Mouse (Mus musculus): Measurements from ENCODE around the gene Nudt4.

Gene Nudt4

DNA sequence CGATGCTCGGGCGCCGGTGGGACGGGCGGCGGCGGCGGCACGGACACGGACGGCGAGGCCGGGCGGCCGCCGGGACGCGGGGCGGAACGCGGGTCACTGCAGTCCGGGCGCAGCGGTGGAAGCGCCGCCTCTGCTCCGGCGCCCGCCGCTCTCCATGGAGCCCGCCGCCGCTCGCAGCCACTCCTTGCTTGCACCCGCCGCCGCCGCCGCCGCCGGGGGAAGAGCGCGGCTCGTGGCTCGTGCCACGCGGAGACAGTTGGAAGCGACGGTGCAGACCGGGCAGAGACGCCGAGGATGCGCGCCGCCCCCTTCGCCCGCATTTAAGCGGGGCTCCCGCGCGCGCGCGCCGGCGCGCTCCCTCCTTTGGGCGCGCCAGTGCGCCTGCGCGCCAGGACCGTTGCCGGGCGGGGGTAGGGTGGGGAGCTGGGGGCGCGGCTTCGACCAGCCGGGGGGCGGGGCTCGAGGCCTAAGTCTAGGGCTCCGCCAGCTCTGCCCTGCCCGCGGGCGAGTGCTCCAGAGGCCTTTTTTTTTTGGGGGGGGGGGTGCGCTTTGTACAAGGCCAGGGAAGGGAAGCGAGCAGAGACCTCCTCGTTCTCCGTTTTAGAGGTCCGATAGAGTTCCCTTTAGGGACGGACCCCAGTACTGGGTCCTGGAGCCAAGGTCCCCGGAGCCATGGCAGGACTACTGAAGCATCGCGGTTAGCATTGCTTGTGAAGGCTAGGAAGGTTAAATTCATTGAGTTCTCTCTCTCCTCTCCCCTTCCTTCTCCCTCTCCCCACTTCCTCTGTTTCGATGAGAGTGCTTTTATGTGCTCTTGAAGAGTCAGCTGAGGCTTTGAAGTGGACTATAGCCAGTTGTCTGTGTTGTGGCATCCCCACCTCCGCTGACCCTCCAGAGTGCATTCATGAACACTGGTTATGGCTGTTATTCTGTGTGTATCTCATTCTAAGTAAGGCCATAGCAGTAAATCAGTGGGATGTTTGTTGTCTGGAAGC lies at the start of gene Nudt4:
Gene Nudt4 (minus strand): TSS at position 296 of the 995 bp plus-strand sequence.
- DNase-seq (ENCODE audit: low read depth): peak; percentile 49

DNA sequence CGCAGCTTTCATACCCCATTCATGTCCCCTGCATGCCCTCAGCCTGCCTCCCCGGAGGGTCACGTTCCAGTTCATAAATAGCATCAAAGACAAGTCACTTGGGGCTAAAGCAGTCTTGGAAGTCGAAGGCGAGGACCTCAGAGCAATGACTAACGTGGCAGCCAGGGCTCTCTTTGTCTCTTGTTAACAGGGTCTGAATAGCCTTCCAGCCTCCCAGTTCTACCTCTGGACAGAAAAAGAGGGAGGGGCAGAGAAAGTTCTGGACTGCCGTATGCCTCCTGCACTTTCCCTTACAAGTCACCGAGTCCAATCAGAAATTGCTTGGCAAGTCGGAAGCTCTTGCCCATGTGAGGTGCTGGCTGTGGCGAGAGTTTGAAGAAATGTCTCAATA lies 47.4 kb upstream of the Nudt4 start:
- DNase-seq (ENCODE audit: low read depth): no peak

DNA sequence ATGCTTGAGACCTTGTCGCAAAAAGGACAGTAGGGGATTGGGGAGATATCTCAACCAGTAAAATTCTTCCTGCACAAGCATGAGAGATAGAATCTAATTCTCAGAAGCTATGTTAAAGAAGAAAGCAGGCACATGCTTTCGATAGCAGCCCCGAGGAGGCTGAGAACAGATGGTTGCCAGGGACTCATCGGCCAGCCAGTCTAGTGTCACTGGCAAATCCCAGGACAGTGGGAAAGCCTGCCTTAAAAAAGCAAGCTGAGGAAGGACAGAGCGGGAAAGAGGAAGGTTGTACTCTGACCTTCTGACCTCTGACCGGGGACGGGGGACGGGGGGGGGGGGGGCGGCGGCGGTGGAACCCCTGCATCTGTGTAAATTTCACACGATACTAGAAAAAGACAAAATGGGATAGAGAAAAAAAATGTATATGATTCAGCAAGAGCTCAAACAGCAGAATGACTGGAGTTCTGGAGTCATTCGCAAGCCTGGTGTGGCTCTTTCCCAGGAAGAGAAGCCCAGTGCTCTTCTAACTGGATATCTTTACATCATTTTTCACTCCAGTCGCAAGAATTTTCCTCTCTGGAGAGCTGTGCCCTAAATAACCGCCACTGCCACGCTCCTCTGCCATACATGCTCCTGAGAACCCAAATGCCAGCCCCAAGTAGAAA lies 46.9 kb upstream of the Nudt4 start:
- no peak for DNase-seq (ENCODE audit: low read depth)

DNA sequence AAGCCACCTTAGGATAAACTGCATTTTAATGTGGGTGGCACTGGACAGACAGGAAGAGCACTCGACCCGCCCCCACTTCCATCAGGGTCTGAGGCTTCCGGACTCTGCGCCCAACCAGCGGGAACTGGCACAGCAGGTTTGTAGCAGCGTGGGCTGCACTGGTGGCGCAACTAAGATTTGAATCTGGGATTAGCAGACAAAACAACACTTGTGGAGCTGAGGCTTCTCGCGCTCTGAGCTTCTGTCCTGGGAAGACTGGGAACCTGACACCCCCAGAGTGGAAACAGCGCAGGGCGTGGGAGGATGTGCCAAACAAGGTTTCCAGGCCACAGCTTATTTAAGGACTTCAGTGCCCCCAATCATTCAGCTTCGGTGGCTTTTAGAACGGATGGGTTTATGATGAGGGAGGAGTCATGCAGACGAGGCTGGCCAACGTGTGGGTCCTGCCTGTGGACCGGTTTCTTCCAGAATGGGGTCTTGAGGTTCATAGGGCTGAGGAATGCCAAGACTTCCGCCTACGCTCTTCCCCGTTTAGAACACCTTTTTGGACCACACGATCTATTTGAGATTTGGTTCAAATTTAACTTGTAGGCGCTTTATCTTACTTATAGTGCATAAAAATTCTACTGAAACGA lies 41.1 kb upstream of the Nudt4 start:
- DNase-seq (ENCODE audit: low read depth): no peak

DNA sequence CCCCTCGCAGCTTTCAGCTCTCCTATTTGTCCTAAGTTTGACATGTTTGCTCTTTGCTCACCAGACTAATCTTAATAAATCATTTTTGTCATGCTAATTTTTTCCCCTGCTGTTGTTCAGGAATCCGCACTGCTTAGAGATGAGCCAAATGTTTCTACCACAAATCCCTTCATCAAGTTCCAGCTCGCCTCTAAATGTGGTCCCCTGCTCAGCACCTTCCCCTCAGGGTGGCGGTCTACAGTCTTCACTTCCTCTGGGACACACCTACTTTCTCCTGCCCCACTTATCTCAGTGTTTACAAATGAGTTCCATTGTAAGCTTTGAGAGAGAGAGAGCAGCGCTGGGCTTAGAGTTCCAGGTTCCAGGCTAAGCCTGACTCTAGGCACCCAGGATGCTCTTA lies 36.6 kb upstream of the Nudt4 start:
- DNase-seq (ENCODE audit: low read depth): no peak

DNA sequence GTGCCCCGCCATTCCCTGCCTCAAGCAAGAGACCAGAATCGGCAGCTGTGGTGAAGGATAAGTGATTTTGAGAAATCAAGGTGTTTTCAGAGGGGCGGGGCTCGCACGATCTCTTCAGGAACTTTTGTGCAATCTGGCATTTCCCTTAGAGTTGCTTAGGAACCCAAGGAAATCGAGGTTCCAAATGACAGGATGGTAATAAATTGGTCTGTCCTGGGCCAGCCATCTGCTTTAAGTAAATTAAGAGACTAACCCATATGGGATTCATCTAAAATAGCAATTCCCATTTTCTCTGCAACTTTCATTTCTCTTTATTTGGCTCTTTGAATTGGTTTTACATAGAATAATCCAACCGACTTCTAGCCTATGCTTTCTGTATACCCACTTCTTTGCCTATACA lies 35.8 kb upstream of the Nudt4 start:
- no peak for DNase-seq (ENCODE audit: low read depth)

DNA sequence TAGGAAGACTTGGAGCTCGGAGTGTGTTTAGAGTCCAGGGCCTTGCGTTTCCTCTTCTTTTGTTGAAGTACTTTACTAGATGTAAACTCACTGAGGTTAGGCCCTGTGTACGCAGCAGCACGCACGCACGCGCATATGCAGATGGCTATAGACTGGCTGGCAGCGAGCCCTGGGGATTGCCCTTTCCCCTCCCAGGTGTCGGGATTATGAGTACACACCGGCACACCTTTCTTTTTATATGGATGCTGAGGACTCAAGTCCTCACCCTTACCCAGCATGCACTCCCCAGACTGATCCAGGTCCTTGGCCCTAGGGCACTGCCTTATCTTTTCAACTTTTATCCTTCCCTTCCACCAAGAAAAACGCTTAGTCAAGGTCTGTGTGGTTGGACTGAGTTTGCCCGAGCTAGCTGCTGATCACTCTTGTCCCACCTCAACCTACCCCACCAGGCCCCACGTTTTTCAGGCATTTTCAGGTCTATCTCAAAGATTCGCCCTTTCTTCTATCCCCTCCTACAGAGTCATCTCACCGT lies 34.2 kb upstream of the Nudt4 start:
- DNase-seq (ENCODE audit: low read depth): no peak

DNA sequence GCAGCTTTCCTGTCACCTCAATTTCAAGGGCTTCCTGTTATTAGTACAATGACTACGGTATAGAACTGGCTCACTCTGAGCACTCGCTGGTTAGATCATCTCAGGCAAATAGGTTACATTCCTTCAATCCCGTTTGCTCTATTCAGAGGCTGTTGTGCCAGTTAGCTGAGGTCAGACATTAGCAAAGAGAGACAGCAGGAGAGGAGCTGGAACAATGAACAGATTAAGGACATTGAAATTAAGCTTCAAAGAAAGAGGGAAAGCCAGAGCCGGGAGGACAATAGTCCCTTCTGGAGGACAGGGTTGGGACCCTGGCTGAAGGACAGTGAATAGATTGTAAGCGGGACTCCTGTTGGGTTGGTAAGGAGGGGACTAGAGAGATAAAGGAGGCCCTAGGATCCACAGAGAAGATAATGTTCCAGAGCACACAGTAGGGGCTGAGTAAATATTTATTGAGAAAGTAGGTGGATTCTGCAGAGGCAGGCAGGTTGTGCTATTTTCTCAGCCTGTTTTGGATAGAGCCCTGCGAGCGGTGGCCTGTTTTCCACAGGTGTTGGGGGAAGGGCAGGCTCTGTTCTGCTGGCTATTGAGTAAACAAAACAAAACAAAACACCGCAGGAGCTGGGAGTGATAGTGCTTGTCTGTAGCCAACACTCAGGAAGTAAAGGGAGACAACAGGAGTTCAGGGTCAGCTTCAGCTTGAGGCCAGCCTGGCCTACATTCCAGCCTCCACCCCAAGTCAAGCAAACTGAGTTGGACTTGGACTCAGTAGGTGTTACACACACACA lies 32.1 kb upstream of the Nudt4 start:
- DNase-seq (ENCODE audit: low read depth): no peak

DNA sequence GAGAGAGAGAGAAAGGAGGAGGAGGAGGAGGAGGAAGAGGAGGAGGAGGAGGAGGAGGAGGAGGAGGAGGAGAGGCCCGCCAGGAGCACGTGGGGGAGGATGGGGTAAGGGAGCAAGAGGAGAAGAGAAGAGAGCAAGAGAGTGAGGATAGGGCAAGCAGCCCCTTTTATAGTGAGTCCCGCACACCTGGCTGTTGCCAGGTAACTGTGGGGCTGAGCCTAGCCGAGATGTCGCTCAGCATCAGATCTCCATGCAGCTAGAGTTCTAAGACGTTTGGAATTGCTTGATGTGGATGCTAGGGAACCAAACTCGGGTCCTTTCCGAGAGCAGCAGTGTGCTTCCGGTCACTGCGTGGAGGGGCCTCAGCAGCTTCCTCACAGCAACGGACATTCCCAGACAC lies 30.5 kb upstream of the Nudt4 start:
- no peak for DNase-seq (ENCODE audit: low read depth)

DNA sequence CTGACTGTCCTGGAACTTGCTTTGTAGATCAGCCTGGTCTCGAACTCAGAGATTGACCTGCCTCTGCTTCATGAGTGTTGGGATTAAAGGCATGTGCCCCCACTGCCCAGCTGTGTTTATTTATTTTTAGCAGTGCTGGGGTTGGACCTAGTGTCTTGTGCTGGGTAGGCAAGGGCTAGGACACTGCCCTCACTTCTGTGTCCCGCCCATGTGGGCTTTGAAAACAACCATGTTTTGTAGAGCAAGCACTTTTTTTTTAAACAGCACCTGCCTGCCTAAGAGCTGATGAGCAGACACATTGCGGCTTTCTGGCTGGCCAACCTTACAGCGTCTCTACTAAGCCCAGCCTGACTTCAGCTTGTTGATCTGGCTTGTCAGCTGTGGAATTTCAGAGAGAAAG lies 27.3 kb upstream of the Nudt4 start:
- no peak for DNase-seq (ENCODE audit: low read depth)

DNA sequence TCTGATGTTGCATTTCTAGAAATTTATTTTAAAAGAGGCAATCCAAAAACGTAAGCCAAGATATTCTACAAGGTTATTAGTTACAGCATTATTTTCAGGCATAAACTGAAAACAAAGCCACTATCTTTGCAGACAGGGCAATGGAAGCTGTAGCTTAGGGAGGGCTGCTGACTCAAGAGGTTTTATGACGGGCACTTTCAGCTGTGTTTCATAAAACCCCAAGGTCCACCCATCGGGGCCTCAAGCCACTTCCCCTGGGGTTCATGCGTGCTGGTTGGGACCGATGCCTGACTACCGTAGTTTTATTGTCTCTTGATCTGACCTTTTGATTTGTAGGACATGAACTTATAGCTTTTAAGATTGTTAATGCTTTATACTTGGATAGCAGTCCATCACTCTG lies 26.2 kb upstream of the Nudt4 start:
- no peak for DNase-seq (ENCODE audit: low read depth)

DNA sequence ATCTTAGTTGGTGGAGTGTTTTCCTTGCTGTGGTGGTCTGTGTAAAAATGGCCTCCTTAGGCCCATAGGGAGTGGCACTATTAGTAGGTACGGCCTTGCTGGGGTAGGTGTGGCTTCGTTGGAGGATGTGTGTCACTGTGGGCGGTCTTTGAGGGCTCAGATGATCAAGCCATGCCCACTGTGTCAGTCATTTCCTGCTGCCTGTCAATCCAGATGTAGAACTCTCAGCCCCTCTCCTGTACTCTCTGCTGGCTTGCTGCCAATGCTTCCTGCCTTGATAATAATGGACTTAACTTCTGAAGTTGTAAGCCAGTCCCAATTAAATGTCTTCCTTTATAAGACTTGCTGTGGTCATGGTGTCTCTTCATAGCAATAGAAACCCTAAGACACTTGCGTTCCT lies 25.2 kb upstream of the Nudt4 start:
- no peak for DNase-seq (ENCODE audit: low read depth)

DNA sequence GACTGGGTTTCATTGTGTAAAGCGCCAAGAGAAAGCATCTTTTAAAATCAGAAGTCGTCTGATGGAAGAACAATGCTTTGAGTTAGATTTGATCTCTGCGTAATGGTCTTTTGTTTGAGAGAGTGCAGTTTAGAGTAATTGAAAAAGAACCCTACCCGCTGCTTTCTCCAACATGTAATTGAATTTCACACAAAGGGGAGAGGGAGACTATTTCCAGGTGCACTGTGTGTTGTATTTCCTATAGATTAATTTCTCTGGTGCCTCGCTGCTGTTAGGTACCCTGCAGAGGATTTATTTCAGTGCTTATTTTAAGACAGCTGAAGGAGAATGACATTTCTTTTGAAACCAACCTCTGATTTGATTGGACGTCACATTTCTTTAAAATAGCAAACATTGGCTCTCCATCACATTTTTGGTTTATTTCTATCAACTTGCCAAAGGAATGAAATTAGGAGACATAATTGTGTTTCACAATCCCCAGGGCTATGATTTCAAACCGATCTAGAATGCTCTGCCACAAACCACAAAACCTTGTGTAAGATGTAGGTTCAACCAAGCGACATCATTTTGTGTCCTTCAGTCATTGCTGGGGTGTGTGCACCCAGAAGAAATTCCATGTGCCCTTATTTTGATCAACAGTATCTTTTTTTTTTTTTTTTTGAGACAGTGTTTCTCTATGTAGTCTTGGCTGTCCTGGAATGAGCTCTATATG lies 23.7 kb upstream of the Nudt4 start:
- DNase-seq (ENCODE audit: low read depth): peak; percentile 31

DNA sequence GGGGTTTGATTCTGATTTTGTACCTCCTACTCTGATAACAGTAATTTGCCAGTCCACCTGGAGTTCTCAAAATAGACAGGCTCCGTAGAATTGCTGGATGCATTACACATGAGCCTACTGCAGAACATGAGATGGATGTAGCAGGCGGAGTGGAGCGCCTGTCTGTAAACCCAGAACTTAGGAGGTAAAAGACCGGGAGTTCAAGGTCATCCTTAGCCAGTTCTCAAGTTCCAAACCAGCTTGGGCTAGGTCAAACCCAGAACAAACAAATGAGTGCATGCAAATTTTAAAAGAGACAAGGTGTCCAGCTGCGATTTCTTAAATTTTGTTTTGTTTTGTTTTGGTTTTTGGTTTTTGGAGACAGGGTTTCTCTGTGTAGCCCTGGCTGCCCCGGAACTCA lies 21.6 kb upstream of the Nudt4 start:
- no peak for DNase-seq (ENCODE audit: low read depth)

DNA sequence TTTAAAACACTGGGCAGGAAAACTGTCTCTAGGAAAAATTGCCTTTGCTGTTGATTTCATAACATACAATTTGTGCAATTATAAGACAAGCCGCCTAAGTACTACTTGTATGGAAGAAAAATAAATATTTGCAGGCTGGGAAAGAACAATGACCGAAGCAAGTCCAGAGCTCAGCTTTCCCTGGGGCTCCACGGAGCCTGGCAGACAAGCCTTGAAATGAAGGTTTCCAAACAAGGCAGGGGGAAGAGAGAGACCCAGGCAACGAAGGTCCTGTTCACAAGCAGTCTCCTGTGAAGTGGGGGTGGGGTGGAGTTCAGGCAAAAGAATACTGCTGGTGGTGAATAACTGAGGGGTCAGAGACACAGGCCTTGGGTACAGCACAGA lies 13.6 kb upstream of the Nudt4 start:
- no peak for DNase-seq (ENCODE audit: low read depth)

DNA sequence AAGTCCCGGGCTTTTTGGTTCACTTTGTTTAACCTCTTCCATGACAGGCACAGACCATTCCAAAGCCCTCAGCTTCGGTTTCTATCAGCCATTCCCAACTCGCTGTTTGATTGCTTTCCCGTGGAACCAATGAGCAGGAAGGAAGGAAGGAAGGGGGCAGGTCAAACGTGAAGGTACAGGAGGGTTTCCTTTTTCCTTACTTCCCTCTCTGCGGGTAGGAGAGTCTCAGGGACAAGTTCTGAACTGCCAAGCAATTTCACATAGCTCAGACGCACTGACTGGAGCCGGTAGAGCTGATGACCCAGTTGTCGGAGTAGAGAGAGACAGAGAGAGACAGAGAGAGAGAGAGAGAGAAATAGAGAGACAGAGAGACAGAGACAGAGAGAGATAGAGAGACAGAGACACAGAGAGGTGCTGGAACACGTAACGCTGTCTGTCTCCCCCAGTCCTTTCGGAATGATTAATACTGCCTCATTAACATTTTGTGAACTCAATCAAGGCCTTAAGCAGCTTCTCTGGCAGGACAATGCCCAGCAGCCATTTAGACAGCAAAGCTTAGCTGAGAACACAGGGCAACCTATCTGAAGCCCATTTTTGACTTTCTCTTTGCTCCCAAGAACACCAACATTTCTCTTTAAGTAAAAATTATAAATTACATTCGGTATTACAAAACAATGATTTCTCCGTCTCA lies 13.1 kb upstream of the Nudt4 start:
- DNase-seq (ENCODE audit: low read depth): no peak

DNA sequence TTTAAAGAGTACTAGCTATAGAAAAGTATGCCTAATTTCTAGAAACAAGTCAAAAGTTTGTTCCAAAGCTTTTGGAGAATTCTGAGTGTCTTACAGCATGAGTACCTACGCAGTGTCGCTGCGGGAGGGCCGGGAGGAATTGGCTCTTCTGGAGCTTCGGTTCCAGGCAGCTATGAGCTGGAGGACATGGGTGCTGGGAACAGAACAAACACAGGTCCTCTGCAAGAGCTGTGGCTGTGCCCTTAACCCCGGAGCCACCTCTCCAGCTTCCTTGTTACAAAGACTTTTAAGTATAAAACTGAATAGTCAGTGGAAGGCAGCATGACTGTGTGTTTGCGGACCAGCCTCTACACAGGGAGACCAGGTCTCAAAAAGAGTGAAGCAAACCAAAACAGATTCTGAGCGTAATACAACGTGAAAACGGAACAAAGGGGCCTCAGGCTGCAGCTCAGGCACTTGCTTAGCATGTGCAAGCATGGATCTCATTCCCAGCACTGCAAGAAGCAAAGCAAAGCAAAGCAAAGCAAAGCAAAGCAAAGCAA lies 12.0 kb upstream of the Nudt4 start:
- DNase-seq (ENCODE audit: low read depth): no peak

DNA sequence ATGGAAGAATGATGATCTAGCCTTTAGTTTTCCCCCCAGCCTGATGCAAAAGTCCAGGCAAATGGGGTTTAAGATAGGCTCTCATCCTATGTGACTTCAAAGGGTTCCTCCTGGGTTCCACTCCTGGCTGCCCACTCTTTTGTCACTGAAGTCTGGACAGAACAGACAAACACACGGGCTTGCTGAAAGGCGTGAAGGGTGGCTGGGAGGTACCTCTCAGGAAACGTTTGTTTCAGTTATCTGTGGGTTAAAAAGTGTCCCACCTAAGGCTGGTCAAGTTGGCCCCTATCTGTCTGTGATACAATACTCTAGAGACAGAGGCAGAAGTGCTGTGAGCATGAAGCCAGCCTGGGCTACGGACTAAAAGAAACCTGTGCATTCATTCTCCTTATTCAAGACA lies 11.0 kb upstream of the Nudt4 start:
- no peak for DNase-seq (ENCODE audit: low read depth)

DNA sequence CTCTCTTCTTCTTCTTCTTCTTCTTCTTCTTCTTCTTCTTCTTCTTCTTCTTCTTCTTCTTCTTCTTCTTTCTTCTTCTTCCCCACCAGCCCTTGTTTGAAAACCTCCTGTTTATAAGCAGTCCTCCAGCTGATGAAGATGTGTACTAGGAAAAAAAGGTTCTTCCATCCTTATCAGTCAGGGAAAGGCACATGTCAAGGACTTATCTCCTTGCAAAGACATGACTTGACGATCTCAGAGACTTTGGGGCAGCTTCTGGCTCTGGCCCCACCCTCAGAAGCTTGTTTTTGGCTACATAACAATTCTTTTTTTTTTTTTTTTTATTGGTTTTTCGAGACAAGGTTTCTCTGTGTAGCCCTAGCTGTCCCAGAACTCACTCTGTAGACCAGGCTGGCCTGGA lies 5.5 kb upstream of the Nudt4 start:
- DNase-seq (ENCODE audit: low read depth): no peak

DNA sequence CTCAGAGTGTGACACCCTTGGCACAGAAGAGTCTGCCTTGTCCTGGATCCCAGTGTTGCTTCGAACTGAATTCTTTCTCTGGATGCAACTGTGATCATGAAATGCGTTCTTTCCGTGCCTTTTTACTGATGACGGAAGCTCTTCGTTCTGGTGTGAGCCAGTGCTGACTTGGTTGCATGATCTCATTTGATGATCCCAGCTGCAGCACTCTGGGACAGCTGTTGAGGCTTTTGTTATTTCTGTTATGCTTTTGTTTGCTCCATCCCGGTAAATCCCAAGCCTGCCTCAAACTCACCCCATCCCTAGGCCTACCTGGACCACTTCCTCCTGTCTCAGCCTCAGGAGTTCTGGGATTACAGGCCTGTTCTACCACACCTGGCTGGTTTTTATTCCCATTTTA lies 4.1 kb upstream of the Nudt4 start:
- DNase-seq (ENCODE audit: low read depth): no peak
